Mouse (Mus musculus): ENCODE measurements around the gene Ankrd31. TPM values are rescaled to one million over a fixed set of nuclear protein-coding genes. Genes with fewer than 3 reads are reported as not detected.
"Not testable (repeated sequence)": the region's sequence is repeated elsewhere in the genome, so short reads cannot be mapped to it uniquely, and the experiment has no call there.

Ankrd31 gene
- polyA plus RNA-seq, 1 experiment, result not detected

DNA sequence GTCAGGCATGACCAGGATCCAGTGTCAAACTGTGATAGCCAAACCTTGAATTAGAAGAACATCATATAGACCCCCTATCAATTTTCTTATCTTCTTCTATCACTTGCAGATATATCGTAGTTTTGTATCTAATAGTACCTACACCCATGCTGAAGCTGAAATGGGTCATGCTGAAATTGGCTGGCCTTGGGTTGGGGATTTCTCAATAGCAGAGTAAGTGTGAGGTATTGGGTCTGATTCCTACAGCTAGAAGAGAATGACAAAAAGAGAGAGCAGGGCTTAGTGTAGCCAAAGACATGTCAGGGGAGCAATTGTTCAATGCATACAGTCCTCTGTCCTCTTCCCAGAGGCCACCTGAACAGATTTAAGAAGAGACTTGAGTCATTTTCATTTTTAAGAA, 18.0 kb upstream of the Ankrd31 start:
- Histone ChIP-seq H3K27ac (ENCODE audit: control insufficient read depth, insufficient read depth, low read depth, low read length, poor library complexity) (no peak overlapping the region), H3K4me1 (ENCODE audit: control insufficient read depth, insufficient read depth, low read length) (no peaks in the 10 kb centered on the region), H3K4me3 (replicated peaks; ENCODE audit: control insufficient read depth, low read depth, low read length) (no peak overlapping the region)
- WGBS, result 71% methylated on average over 1 of the region's 1 CpGs
- no peak for TF ChIP-seq CTCF (IDR thresholded peaks at IDR 0.05; ENCODE audit: control insufficient read depth, insufficient read depth, low read length)
- TF ChIP-seq POLR2A (IDR thresholded peaks at IDR 0.05; ENCODE audit: borderline replicate concordance, control insufficient read depth, low read depth, low read length), result no peak

DNA sequence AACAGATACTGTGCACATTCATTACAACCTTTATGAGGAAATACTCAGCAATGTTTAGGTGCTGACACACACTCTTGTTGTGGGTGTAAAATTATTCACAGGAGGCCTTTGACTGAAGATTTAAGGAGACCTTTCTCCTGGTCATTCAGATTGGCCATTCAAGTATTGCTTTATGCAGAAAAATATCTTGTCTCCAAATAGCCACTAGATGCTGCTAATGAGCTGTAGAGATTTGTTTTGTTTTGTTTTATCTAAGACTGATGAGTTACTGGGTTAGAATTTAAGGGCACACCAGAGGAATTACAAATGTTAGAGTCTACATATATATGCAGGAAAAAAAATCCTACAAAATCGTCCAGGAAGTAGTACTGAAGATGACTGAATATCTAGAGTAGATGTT, 12.9 kb upstream of the Ankrd31 start:
- H3K4me1 ChIP-seq (ENCODE audit: control insufficient read depth, insufficient read depth, low read length), result no peaks in the 10 kb centered on the region
- no peak overlapping the region for H3K4me3 ChIP-seq (replicated peaks; ENCODE audit: control insufficient read depth, low read depth, low read length)
- no peak overlapping the region for H3K27ac ChIP-seq (ENCODE audit: control insufficient read depth, insufficient read depth, low read depth, low read length, poor library complexity)
- WGBS, result 34% methylated on average over 1 of the region's 1 CpGs
- TF ChIP-seq POLR2A (IDR thresholded peaks at IDR 0.05; ENCODE audit: borderline replicate concordance, control insufficient read depth, low read depth, low read length) (no peak), CTCF (IDR thresholded peaks at IDR 0.05; ENCODE audit: control insufficient read depth, insufficient read depth, low read length) (no peak)

DNA sequence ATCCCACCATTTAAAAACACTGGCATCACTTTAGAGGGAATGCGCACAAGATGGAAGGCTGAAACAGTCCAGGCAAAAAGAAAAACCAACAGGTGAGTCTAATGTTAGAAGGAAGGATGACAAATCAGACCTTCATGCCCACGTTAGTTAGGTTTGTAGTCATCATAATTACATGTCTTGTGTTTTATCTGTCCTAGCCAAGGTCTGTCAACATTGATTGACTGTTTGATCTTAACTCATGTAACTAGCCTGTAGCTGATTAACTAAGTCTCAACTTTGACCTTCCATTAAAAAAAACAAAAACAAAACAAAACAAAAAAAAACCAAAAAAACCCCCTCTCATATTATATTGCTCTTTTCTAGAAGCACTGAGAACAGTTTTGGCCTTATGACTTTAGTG, 7.9 kb upstream of the Ankrd31 start:
- WGBS, result 79% methylated on average over 2 of the region's 2 CpGs
- TF ChIP-seq POLR2A (IDR thresholded peaks at IDR 0.05; ENCODE audit: borderline replicate concordance, control insufficient read depth, low read depth, low read length) (no peak), CTCF (IDR thresholded peaks at IDR 0.05; ENCODE audit: control insufficient read depth, insufficient read depth, low read length) (no peak)
- no peaks in the 10 kb centered on the region for H3K4me1 ChIP-seq (ENCODE audit: control insufficient read depth, insufficient read depth, low read length)
- no peak overlapping the region for H3K27ac ChIP-seq (ENCODE audit: control insufficient read depth, insufficient read depth, low read depth, low read length, poor library complexity)
- H3K4me3 ChIP-seq (replicated peaks; ENCODE audit: control insufficient read depth, low read depth, low read length), result no peak overlapping the region

DNA sequence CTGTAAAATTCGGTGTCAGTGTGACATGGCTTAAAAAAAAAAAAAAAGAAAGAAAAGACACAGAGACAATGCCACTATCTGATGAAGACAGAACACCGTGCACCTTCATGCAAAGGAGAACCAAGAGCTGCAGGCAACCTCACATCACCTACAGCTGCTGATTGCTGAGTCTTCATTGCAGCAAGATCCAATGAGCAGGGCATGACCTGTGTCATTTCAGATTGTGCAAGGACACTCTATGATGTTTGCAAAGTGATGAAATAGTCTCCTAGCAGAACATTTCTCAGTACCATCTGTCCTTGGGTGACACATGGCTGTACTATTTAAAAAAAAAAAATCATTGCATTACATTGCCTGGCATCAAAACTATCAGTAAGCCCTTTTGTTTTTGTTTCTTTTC, 5.2 kb upstream of the Ankrd31 start:
- Histone ChIP-seq H3K27ac (ENCODE audit: control insufficient read depth, insufficient read depth, low read depth, low read length, poor library complexity) (no peak overlapping the region), H3K4me1 (ENCODE audit: control insufficient read depth, insufficient read depth, low read length) (no peaks in the 10 kb centered on the region)
- WGBS, result 42% methylated on average over 2 of the region's 2 CpGs

DNA sequence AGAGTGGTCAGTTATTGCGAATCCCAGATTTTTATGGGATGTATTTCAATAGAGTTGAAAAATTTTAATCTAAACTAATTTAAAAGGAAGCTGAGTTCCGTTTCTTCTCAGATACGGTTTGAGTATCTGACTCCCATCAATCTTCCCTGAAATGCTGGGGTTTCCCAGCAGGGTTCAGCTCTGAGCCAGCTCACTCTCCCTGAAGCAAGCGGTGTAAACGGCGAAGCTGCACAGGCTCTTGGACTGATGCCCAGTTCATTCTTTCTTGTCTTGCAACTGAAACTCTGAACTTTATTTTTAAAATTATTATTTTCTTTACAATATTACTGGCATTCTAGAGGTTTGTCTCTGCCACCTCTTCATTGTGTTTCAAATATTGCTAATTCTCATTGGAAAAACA, 2.0 kb upstream of the Ankrd31 start:
- Histone ChIP-seq H3K4me3 (replicated peaks; ENCODE audit: control insufficient read depth, low read depth, low read length) (no peak overlapping the region), H3K27ac (ENCODE audit: control insufficient read depth, insufficient read depth, low read depth, low read length, poor library complexity) (no peak overlapping the region), H3K4me1 (ENCODE audit: control insufficient read depth, insufficient read depth, low read length) (no peaks in the 10 kb centered on the region)
- 20% methylated on average over 6 of the region's 6 CpGs for WGBS
- TF ChIP-seq CTCF (IDR thresholded peaks at IDR 0.05; ENCODE audit: control insufficient read depth, insufficient read depth, low read length) (no peak), POLR2A (IDR thresholded peaks at IDR 0.05; ENCODE audit: borderline replicate concordance, control insufficient read depth, low read depth, low read length) (no peak)

More for the DNA sequence above, 5.2 kb upstream of the Ankrd31 start:
- no peak for TF ChIP-seq POLR2A (IDR thresholded peaks at IDR 0.05; ENCODE audit: borderline replicate concordance, control insufficient read depth, low read depth, low read length)
- no peak for TF ChIP-seq CTCF (IDR thresholded peaks at IDR 0.05; ENCODE audit: control insufficient read depth, insufficient read depth, low read length)
- no peak overlapping the region for H3K4me3 ChIP-seq (replicated peaks; ENCODE audit: control insufficient read depth, low read depth, low read length)

DNA sequence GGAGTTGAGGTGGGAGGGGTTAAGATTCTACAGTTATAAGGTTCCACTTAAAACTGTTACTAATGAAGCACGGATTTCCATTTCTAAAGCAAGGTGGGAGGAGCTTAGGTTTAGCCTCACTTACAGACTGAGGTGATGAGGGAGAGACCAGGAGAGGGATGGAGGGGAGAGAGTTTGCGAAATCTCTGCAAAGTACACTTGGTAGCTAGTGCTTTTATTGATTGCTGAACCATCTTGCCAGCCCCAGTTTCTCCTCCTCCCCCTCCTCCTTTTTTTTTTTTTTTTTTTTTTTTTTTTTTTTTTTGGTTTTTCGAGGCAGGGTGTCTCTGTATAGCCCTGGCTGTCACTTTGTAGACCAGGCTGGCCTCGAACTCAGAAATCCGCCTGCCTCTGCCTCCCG, 1.8 kb downstream of the Ankrd31 start:
- Histone ChIP-seq H3K27ac (ENCODE audit: control insufficient read depth, insufficient read depth, low read depth, low read length, poor library complexity) (no peak overlapping the region), H3K4me1 (ENCODE audit: control insufficient read depth, insufficient read depth, low read length) (no peaks in the 10 kb centered on the region), H3K4me3 (replicated peaks; ENCODE audit: control insufficient read depth, low read depth, low read length) (no peak overlapping the region)
- 76% methylated on average over 6 of the region's 6 CpGs for WGBS
- TF ChIP-seq CTCF (IDR thresholded peaks at IDR 0.05; ENCODE audit: control insufficient read depth, insufficient read depth, low read length) (no peak), POLR2A (IDR thresholded peaks at IDR 0.05; ENCODE audit: borderline replicate concordance, control insufficient read depth, low read depth, low read length) (no peak)

DNA sequence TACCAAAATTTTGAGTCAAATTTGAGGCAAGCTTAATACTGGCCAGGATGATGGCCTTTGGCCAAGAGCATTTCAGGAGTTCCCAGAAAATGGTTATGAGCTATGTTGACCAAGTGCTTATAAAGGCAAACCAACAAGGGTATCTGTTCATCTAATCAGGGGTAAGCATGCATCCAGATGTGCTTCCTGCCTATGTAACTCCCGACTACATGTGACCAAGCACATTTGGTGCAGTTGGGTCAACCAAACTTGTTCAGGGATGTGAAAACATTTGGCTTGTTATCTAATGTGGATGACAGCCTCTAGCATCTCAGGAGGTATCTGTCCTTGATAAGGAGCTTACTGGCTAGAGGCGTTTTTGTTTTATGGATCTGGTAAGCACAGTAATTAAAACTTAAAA, 12.8 kb downstream of the Ankrd31 start:
- TF ChIP-seq CTCF (IDR thresholded peaks at IDR 0.05; ENCODE audit: control insufficient read depth, insufficient read depth, low read length) (no peak), POLR2A (IDR thresholded peaks at IDR 0.05; ENCODE audit: borderline replicate concordance, control insufficient read depth, low read depth, low read length) (no peak)
- WGBS, result 27% methylated on average over 2 of the region's 2 CpGs
- H3K4me1 ChIP-seq (ENCODE audit: control insufficient read depth, insufficient read depth, low read length), result no peaks in the 10 kb centered on the region
- H3K27ac ChIP-seq (ENCODE audit: control insufficient read depth, insufficient read depth, low read depth, low read length, poor library complexity), result no peak overlapping the region
- no peak overlapping the region for H3K4me3 ChIP-seq (replicated peaks; ENCODE audit: control insufficient read depth, low read depth, low read length)

DNA sequence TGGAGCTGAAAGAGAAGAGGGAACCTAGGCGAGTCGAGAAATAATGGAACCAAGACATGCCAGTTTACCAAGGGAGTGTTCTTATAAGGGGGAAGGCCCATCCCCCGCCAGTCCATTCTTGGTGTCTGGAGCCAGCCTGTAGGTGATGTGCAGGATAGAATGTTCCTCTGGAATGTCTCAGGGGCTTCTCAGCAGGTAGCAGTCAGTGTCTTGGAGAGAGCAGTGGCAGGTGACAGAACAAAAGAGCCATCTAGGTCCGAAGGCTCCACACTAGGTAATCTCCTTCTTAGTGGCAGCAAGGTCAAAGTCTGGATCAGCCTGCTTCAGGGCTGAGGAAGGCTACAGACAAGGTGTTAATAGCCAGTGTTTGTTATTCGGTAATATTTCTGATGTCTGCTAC, 38.0 kb downstream of the Ankrd31 start:
- not testable (repeated sequence) for H3K4me3 ChIP-seq (replicated peaks; ENCODE audit: control insufficient read depth, low read depth, low read length); H3K27ac ChIP-seq (ENCODE audit: control insufficient read depth, insufficient read depth, low read depth, low read length, poor library complexity); H3K4me1 ChIP-seq (ENCODE audit: control insufficient read depth, insufficient read depth, low read length)
- 83% methylated on average over 5 of the region's 5 CpGs for WGBS

DNA sequence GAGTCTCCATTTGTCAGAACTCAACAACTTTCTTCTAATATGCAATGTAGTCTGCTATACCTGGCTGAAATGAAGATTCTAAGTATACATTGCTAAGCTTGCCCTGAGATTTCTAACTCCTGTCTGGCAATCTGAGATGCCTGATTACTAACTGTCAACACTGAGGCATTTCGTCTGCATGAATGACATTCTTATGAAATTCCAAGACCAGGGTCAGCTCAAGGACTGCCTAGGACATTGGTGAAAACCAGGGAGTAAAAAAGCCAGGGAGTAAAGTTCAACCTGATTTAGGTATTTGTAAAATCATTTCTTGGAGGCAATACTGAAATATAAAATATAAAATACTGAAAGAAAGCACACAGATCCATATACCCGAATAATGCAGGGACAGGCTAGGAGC, 45.4 kb downstream of the Ankrd31 start:
- Histone ChIP-seq H3K4me3 (replicated peaks; ENCODE audit: control insufficient read depth, low read depth, low read length) (no peak overlapping the region), H3K27ac (ENCODE audit: control insufficient read depth, insufficient read depth, low read depth, low read length, poor library complexity) (no peak overlapping the region), H3K4me1 (ENCODE audit: control insufficient read depth, insufficient read depth, low read length) (no peaks in the 10 kb centered on the region)
- TF ChIP-seq CTCF (IDR thresholded peaks at IDR 0.05; ENCODE audit: control insufficient read depth, insufficient read depth, low read length) (no peak), POLR2A (IDR thresholded peaks at IDR 0.05; ENCODE audit: borderline replicate concordance, control insufficient read depth, low read depth, low read length) (no peak)
- WGBS, result 85% methylated on average over 2 of the region's 2 CpGs
